Comparison of ENCODE assay signal across 8 mouse cellular contexts in genomic region chr9:58312944-58313359, GRCm38 (mm10). TPM values are rescaled to one million over a fixed set of nuclear protein-coding genes. Genes with fewer than 3 reads are reported as not detected.
DNase-seq lines count a peak whose midpoint lies in the region; ATAC-seq and TF ChIP-seq lines count a peak whose summit lies in the region.

Loxl1 (minus strand) TSS chr9:58313186.

- H3K4me2 ChIP-seq in embryonic facial prominence, embryonic 15.5 days (replicated peaks), result peak within 1 kb of the TSS; percentile 78
- peak within 1 kb of the TSS; percentile 91 for H3K4me2 ChIP-seq in heart, embryonic 14.5 days (ENCODE audit: low read length)
- H3K4me2 ChIP-seq in kidney, embryonic 16.5 days (replicated peaks; ENCODE audit: low read depth, low read length), result peak within 1 kb of the TSS; percentile 88
- peak within 1 kb of the TSS; percentile 64 for H3K4me2 ChIP-seq in stomach, postnatal 0 days (replicated peaks; ENCODE audit: low read depth)

- peak within 1 kb of the TSS; percentile 94 for H3K27ac ChIP-seq in embryonic facial prominence, embryonic 15.5 days (replicated peaks)
- peak within 1 kb of the TSS; percentile 76 to 88 for H3K27ac ChIP-seq in heart, embryonic 14.5 days (replicated peaks in 1 of 2; ENCODE audit: control insufficient read depth in 1 of 2, insufficient read depth in 1 of 2, low read depth in 2 of 2, low read length in 2 of 2)
- H3K27ac ChIP-seq in kidney, embryonic 16.5 days (ENCODE audit: low read length), result peak within 1 kb of the TSS; percentile 87
- peak within 1 kb of the TSS; percentile 88 for H3K27ac ChIP-seq in stomach, postnatal 0 days (replicated peaks)

- peak within 1 kb of the TSS; percentile 50 for H3K4me3 ChIP-seq in embryonic facial prominence, embryonic 15.5 days (replicated peaks)
- H3K4me3 ChIP-seq in heart, embryonic 14.5 days (ENCODE audit: control insufficient read depth in 1 of 2, insufficient read depth in 1 of 2, low read depth in 1 of 2, low read length in 2 of 2), result peak within 1 kb of the TSS; percentile 56
- H3K4me3 ChIP-seq in kidney, embryonic 16.5 days (ENCODE audit: low read length), result peak within 1 kb of the TSS; percentile 57
- peak within 1 kb of the TSS; percentile 51 for H3K4me3 ChIP-seq in stomach, postnatal 0 days (ENCODE audit: low read depth, low read length)

- WGBS in embryonic facial prominence, embryonic 15.5 days, result 2% methylated on average over 21 of the region's 21 CpGs
- 1% methylated on average over 21 of the region's 21 CpGs for WGBS in heart, embryonic 14.5 days
- 0% methylated on average over 21 of the region's 21 CpGs for WGBS in kidney, embryonic 16.5 days
- WGBS in stomach, postnatal 0 days, result 1% methylated on average over 21 of the region's 21 CpGs

- H3K9ac ChIP-seq in embryonic facial prominence, embryonic 15.5 days, result peak within 1 kb of the TSS; percentile 59
- peak within 1 kb of the TSS; percentile 83 for H3K9ac ChIP-seq in heart, embryonic 14.5 days (ENCODE audit: low read length)
- peak within 1 kb of the TSS; percentile 76 for H3K9ac ChIP-seq in kidney, embryonic 16.5 days (replicated peaks; ENCODE audit: low read length)
- peak within 1 kb of the TSS; percentile 70 for H3K9ac ChIP-seq in stomach, postnatal 0 days (ENCODE audit: low read length)

- no peak for TF ChIP-seq CTCF in stomach, postnatal 0 days (IDR thresholded peaks at IDR 0.05; ENCODE audit: low read depth)

- DNase-seq in right cerebral cortex, postnatal 14 days, result peak; percentile 32
- no peak for DNase-seq in right cerebral cortex, postnatal 36 days (ENCODE audit: low spot score in 2 of 2)
- peak; percentile 59 for DNase-seq in lung, postnatal 14 days
- peak; percentile 59 for DNase-seq in stomach, postnatal 0 days (ENCODE audit: low spot score)

- peaks cover 11% of the 10 kb centered on the region for H3K27me3 ChIP-seq in embryonic facial prominence, embryonic 15.5 days
- H3K27me3 ChIP-seq in heart, embryonic 14.5 days (ENCODE audit: control insufficient read depth, insufficient read depth, low read length), result 0 out of 2 replicates have a peak, but pooled peaks cover 4% of the 10 kb centered on the region
- no peaks in the 10 kb centered on the region for H3K27me3 ChIP-seq in kidney, embryonic 16.5 days (ENCODE audit: insufficient read depth, low read length)
- peaks cover 3% of the 10 kb centered on the region; the same call in 1 of the 2 replicates for H3K27me3 ChIP-seq in stomach, postnatal 0 days (ENCODE audit: control insufficient read depth, insufficient read depth, low read length)

- no peaks in the 10 kb centered on the region for H3K36me3 ChIP-seq in embryonic facial prominence, embryonic 15.5 days
- no peaks in the 10 kb centered on the region for H3K36me3 ChIP-seq in heart, embryonic 14.5 days (ENCODE audit: control insufficient read depth, insufficient read depth, low read length)
- no peaks in the 10 kb centered on the region for H3K36me3 ChIP-seq in kidney, embryonic 16.5 days (ENCODE audit: insufficient read depth, low read length)
- H3K36me3 ChIP-seq in stomach, postnatal 0 days (ENCODE audit: control insufficient read depth, insufficient read depth, low read length), result no peaks in the 10 kb centered on the region

- ATAC-seq in embryonic facial prominence, embryonic 15.5 days (ENCODE audit: insufficient number of reproducible peaks, low FRiP score, low TSS enrichment, low read depth), result peak; percentile 65
- ATAC-seq in heart, embryonic 14.5 days (ENCODE audit: insufficient number of reproducible peaks, insufficient read depth, low FRiP score, low read depth), result peak; percentile 21; the same call in 1 of the 2 replicates
- peak; percentile 72 for ATAC-seq in kidney, embryonic 16.5 days (ENCODE audit: low FRiP score, low TSS enrichment)
- ATAC-seq in stomach, postnatal 0 days (ENCODE audit: low FRiP score, low TSS enrichment), result peak; percentile 58
- no peak for ATAC-seq in erythroblast, adult 5-6 weeks (replicated peaks; ENCODE audit: low FRiP score, poor library complexity, severe bottlenecking)

- H3K4me1 ChIP-seq in embryonic facial prominence, embryonic 15.5 days, result peaks cover 91% of the 10 kb centered on the region
- H3K4me1 ChIP-seq in heart, embryonic 14.5 days (ENCODE audit: control insufficient read depth in 2 of 2, insufficient read depth in 2 of 2, low read length in 2 of 2), result peaks cover 46 to 71% of the 10 kb centered on the region in 2 experiments
- peaks cover 55% of the 10 kb centered on the region for H3K4me1 ChIP-seq in kidney, embryonic 16.5 days (ENCODE audit: insufficient read depth, low read length)
- H3K4me1 ChIP-seq in stomach, postnatal 0 days (replicated peaks; ENCODE audit: control insufficient read depth, insufficient read depth), result no peaks in the 10 kb centered on the region; the same call in none of the 2 replicates

- H3K9me3 ChIP-seq in embryonic facial prominence, embryonic 15.5 days (replicated peaks), result no peaks in the 10 kb centered on the region
- no peaks in the 10 kb centered on the region for H3K9me3 ChIP-seq in heart, embryonic 14.5 days (ENCODE audit: control insufficient read depth, low read length)
- no peaks in the 10 kb centered on the region for H3K9me3 ChIP-seq in kidney, embryonic 16.5 days (ENCODE audit: low read length)
- H3K9me3 ChIP-seq in stomach, postnatal 0 days (ENCODE audit: control insufficient read depth, low read length), result no peaks in the 10 kb centered on the region

- no peak for TF ChIP-seq EP300 in stomach, postnatal 0 days (optimal IDR thresholded peaks at IDR 0.05)

RNA-seq across cellular contexts. Expression of gene Loxl1, which starts in this region (rescaled TPM):
- polyA plus RNA-seq in embryonic facial prominence, embryonic 15.5 days (2015; fragmentation: Nextera tagmentation; extraction: Ambion mirVana), result 89.8 and 92.4 TPM in 2 replicates
- 46.8 and 53.6 TPM in 2 replicates for polyA plus RNA-seq in heart, embryonic 14.5 days (2014; fragmentation: Nextera tagmentation; extraction: Ambion mirVana)
- 32.7 and 36.6 TPM in 2 replicates for polyA plus RNA-seq in kidney, embryonic 16.5 days (2015; fragmentation: Nextera tagmentation; extraction: Ambion mirVana)
- polyA plus RNA-seq in stomach, postnatal 0 days (2015; fragmentation: Nextera tagmentation; extraction: Ambion mirVana), result 49.3 and 63.7 TPM in 2 replicates
- not detected in 2 replicates for total RNA-seq in erythroblast, adult 5-6 weeks (2015; ENCODE audit: low replicate concordance)
- 0.17 TPM in 1 of 2 replicates, not detected in the other for total RNA-seq in erythroblast, adult 5-6 weeks (2017; ENCODE audit: low replicate concordance)

Comparison
In these comparisons a context has a peak if more than half of its experiments do, and no peak if none do; other contexts are left out.
1. DNase-seq: peak in right cerebral cortex, postnatal 14 days (single experiment), lung, postnatal 14 days (single experiment) and stomach, postnatal 0 days (single experiment); none in right cerebral cortex, postnatal 36 days (0 of 2).
2. Peak in every context shown above with its lines, with median percentiles within 50 percentile points of each other: H3K27ac ChIP-seq, H3K4me2 ChIP-seq, H3K4me3 ChIP-seq and H3K9ac ChIP-seq.